Mouse (Mus musculus): ENCODE data around the gene Cnksr3.

Gene Cnksr3

GRCm38 (mm10) chr10:7211696-7212482, at the start of gene Cnksr3:
Gene Cnksr3, minus strand, starts transcription at chr10:7212237.
- DNase-seq (ENCODE audit: low spot score) = peak; percentile 91

- DNase-seq (ENCODE audit: low spot score) = no peak
These were observed 48.4 kb upstream of the Cnksr3 start for GRCm38 (mm10) chr10:7260166-7261108.

- no peak for DNase-seq (ENCODE audit: low spot score)
These were observed 46.6 kb upstream of the Cnksr3 start for GRCm38 (mm10) chr10:7258607-7259006.

GRCm38 (mm10) chr10:7250455-7250854, 38.4 kb upstream of the Cnksr3 start:
- DNase-seq (ENCODE audit: low spot score) = no peak

- DNase-seq (ENCODE audit: low spot score) = no peak
These were observed 22.6 kb upstream of the Cnksr3 start for GRCm38 (mm10) chr10:7234601-7235000.

- DNase-seq (ENCODE audit: low spot score) = no peak
These were observed 5.6 kb upstream of the Cnksr3 start for GRCm38 (mm10) chr10:7217551-7218127.

- DNase-seq (ENCODE audit: low spot score) = no peak
These were observed 2.7 kb upstream of the Cnksr3 start for GRCm38 (mm10) chr10:7214718-7215117.

GRCm38 (mm10) chr10:7213066-7213630, 1.1 kb upstream of the Cnksr3 start:
- DNase-seq (ENCODE audit: low spot score) = no peak

- no peak for DNase-seq (ENCODE audit: low spot score)
These were observed 500 bp upstream of the Cnksr3 start for GRCm38 (mm10) chr10:7212537-7212936.

GRCm38 (mm10) chr10:7210991-7211695, 894 bp downstream of the Cnksr3 start:
- DNase-seq (ENCODE audit: low spot score) = peak; percentile 57

- no peak for DNase-seq (ENCODE audit: low spot score)
These were observed 2.2 kb downstream of the Cnksr3 start for GRCm38 (mm10) chr10:7209691-7210455.

- DNase-seq (ENCODE audit: low spot score) = no peak
These were observed 3.1 kb downstream of the Cnksr3 start for GRCm38 (mm10) chr10:7208859-7209441.

- no peak for DNase-seq (ENCODE audit: low spot score)
These were observed 4.7 kb downstream of the Cnksr3 start for GRCm38 (mm10) chr10:7207301-7207700.

- no peak for DNase-seq (ENCODE audit: low spot score)
These were observed 5.5 kb downstream of the Cnksr3 start for GRCm38 (mm10) chr10:7206571-7206970.

GRCm38 (mm10) chr10:7205576-7205975, 6.5 kb downstream of the Cnksr3 start:
- DNase-seq (ENCODE audit: low spot score) = no peak

GRCm38 (mm10) chr10:7204953-7205352, 7.1 kb downstream of the Cnksr3 start:
- no peak for DNase-seq (ENCODE audit: low spot score)

GRCm38 (mm10) chr10:7202576-7202975, 9.5 kb downstream of the Cnksr3 start:
- no peak for DNase-seq (ENCODE audit: low spot score)

GRCm38 (mm10) chr10:7200665-7201064, 11.4 kb downstream of the Cnksr3 start:
- no peak for DNase-seq (ENCODE audit: low spot score)

GRCm38 (mm10) chr10:7198201-7198600, 13.8 kb downstream of the Cnksr3 start:
- DNase-seq (ENCODE audit: low spot score) = no peak

- DNase-seq (ENCODE audit: low spot score) = no peak
These were observed 14.3 kb downstream of the Cnksr3 start for GRCm38 (mm10) chr10:7197733-7198132.

All from ovary, adult 18-20 months (tissue).